Mouse (Mus musculus) hematopoietic stem cell, adult 5-6 weeks (primary cell): ENCODE measurements around the gene Mef2a. TPM values are rescaled to one million over a fixed set of nuclear protein-coding genes. Genes with fewer than 3 reads are reported as not detected.

Source experiments
- ATAC-seq, 2 experiments: fragments of 125-278 bp in 1 of 2; replicated peaks in 1 of 2; 2 replicates each; pipeline ENCODE4 v1.8.0; 2016 to 2017; ENCODE audit warnings: inconsistent platforms in 2 of 2, mild to moderate bottlenecking in 2 of 2, moderate number of reproducible peaks in 2 of 2, low read depth in 1 of 2, moderate TSS enrichment in 1 of 2; ENCODE audit not compliant: low FRiP score in 2 of 2, poor library complexity in 2 of 2, severe bottlenecking in 2 of 2, insufficient read depth in 1 of 2, low TSS enrichment in 1 of 2
- total RNA-seq: library from RNA; stranded (forward); fragments of 172-1452, 232-1000 nt; gene quantifications from 2 replicates; pipeline ENCODE4 v1.2.3, GENCODE M21; 2017

Mef2a gene
- total RNA-seq, 1 experiment from 2014 or later, result 48.7 TPM

DNA sequence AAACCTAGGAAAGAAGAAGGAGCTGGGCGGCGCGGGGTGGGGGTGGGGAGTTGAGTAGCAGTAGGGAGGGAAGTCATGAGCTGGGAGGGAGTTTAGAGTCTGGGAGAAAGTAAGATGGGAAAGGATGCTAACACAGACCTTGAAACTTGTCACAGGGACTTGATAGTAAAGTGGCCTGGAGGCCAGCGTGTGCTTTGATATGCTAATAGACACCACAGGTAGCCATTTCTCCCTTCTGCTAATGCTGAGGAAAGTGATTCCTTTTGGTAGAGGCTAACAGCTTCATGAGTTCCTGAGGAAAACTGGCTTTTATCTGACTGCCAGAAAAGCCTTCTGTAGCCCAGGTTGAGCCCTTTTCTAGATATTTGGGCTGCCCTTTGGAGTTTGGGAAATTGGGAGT, 188.9 kb downstream of the Mef2a start:
- ATAC-seq, result no peak

Other genes starting within 250 kb of the Mef2a start
- gene Lysmd4, start 150.3 kb downstream of the Mef2a start, total RNA-seq, result 5.0 and 6.6 TPM in 2 replicates